In the genomic region with DNA sequence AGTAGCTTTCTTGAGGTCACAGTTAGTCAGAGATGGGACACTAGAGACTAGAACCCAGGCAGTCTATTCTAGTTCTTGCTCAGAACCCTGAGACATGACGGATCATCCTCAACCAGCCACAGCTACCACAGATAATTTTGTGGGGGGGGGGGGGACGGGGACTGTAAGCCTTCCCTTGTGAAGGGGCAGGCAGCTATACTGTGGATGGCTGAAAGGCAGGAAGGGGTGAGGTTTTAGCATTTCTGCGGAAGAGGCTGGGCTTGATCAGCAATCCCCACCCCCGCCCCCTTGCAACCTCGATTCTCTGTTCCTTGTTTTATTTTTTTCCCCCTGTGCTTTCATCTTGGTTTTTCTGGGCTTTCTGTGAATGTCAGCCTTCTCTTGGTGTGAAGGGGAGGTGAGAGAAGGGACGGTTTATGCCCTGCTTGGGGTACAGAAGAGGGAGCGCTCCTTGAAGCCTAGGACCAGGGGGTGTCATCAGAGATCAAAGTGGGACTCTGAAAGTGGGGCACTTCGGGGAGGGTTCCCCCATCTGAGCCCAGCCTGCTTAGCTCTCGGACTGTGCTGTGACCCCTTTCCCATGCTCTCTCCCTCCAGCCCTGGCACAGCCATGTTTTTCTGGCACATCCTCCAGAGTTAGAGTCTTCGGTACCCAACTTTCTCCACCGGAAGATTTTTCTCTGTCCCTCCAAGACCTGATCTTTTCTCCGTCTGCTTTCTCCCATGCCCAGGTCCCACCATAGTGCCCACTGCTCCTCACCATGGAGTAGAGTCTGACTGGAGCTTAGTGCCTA, we compare ENCODE assay signal across 19 mouse cellular contexts. TPM values are rescaled to one million over a fixed set of nuclear protein-coding genes. Genes with fewer than 3 reads are reported as not detected.
DNase-seq lines count a peak whose midpoint lies in the region; ATAC-seq and TF ChIP-seq lines count a peak whose summit lies in the region.
"Had no signal": no experiment of that assay in that cellular context is flagged by ENCODE, and none has a peak within 500 bp of the region (broad histone marks: within the 10 kb centered on the region; RNA-seq: fewer than 3 reads in every experiment).

No protein-coding gene starts in this region.

- H3K27me3 ChIP-seq in cerebellum, adult 2 months (ENCODE audit: control insufficient read depth, insufficient read depth, low read length), result no peaks in the 10 kb centered on the region

- WGBS in cerebellum, adult 2 months, result 37% methylated on average over 12 of the region's 12 CpGs

- no peak overlapping the region for H3K4me3 ChIP-seq in cerebellum, adult 2 months (replicated peaks; ENCODE audit: insufficient read depth, low read depth, low read length)
- H3K4me3 ChIP-seq: forebrain, embryonic 13.5 days; heart, adult 2 months; hindbrain, embryonic 12.5 days; limb, embryonic 12.5 days; megakaryocyte, embryonic 14.5 days; neural tube, embryonic 13.5 days had no signal

- peaks cover 25% of the 10 kb centered on the region for H3K4me1 ChIP-seq in cerebellum, adult 2 months (ENCODE audit: control insufficient read depth, insufficient read depth, low read length)

- ATAC-seq in cerebellum, adult (ENCODE audit: insufficient number of reproducible peaks, low FRiP score, low TSS enrichment), result no peak
- ATAC-seq: forebrain, embryonic 13.5 days had no signal

- TF ChIP-seq CTCF in cerebellum, adult 2 months (IDR thresholded peaks at IDR 0.05; ENCODE audit: borderline replicate concordance, insufficient read depth, low read depth, low read length), result no peak

- H3K27ac ChIP-seq in cerebellum, adult 2 months (ENCODE audit: insufficient read depth, low read length), result peak overlapping the region; percentile 99
- H3K27ac ChIP-seq: forebrain, embryonic 13.5 days; heart, adult 2 months; hindbrain, embryonic 12.5 days; kidney, postnatal 0 days; limb, embryonic 12.5 days; neural tube, embryonic 13.5 days had no signal

- peak; percentile 30 to 42 for DNase-seq in cerebellum, adult 18-20 months
- peak; percentile 81 for DNase-seq in A20 (ENCODE audit: low read depth, low spot score)
- DNase-seq in cerebellum, adult 2 months, result peak; percentile 36 to 45
- peak; percentile 60 for DNase-seq in induced T-regulatory cell, adult 2 months (ENCODE audit: low read depth)
- DNase-seq in testis, postnatal 14 days (ENCODE audit: low spot score), result no peak
- DNase-seq in kidney, postnatal 14 days, result no peak
- DNase-seq in urinary bladder, adult 2 months (ENCODE audit: low spot score), result no peak

- TF ChIP-seq POLR2A in cerebellum, adult 2 months (IDR thresholded peaks at IDR 0.05; ENCODE audit: borderline replicate concordance, insufficient read depth, low read length), result no peak

RNA-seq across cellular contexts. Expression of a gene that starts 2.4 kb away (rescaled TPM):
- polyA plus RNA-seq in cerebellum, adult 2 months (2012; rRNA removed), result 325 and 338 TPM in 2 replicates
- polyA plus RNA-seq in urinary bladder, adult 2 months (2012; rRNA removed), result 0.19 and 0.34 TPM in 2 replicates
- polyA plus RNA-seq: heart, embryonic 14.5 days; liver, postnatal 0 days had no signal

RNA-seq across cellular contexts. Expression of a gene that starts 17.6 kb away (rescaled TPM):
- polyA plus RNA-seq in cerebellum, adult 2 months (2012; rRNA removed), result 0.08 TPM in 1 of 2 replicates, not detected in the other
- 0.29 and 0.50 TPM in 2 replicates for polyA plus RNA-seq in urinary bladder, adult 2 months (2012; rRNA removed)
- polyA plus RNA-seq: forebrain, embryonic 13.5 days; heart, adult 2 months; heart, embryonic 14.5 days; kidney, postnatal 0 days; liver, postnatal 0 days; midbrain, embryonic 14.5 days; small intestine, adult 2 months had no signal

Comparison
In these comparisons a context has a peak if more than half of its experiments do, and no peak if none do; other contexts are left out.
1. DNase-seq: peak in cerebellum, adult 18-20 months (2 of 2), A20 (single experiment), cerebellum, adult 2 months (2 of 2) and induced T-regulatory cell, adult 2 months (single experiment); none in testis, postnatal 14 days (single experiment), kidney, postnatal 14 days (single experiment) and urinary bladder, adult 2 months (single experiment).
2. RNA of a gene that starts 2.4 kb away (polyA plus RNA-seq): 325 to 338 TPM in cerebellum, adult 2 months; 0.19 to 0.34 TPM in urinary bladder, adult 2 months; every median in the first group is over 100 times any median in the second.